Mouse (Mus musculus): ENCODE results near the gene Kcnn3. TPM values are rescaled to one million over a fixed set of nuclear protein-coding genes. Genes with fewer than 3 reads are reported as not detected.
A peak's percentile ranks its signal among the peaks of the same experiment; 100 is the strongest.

Gene Kcnn3
- polyA plus RNA-seq, 1 experiment: 13.8 TPM

- TF ChIP-seq POLR2A (IDR thresholded peaks at IDR 0.05; ENCODE audit: borderline replicate concordance, extremely low read depth, insufficient read depth, insufficient read length, poor library complexity, severe bottlenecking) (no peak), CTCF (IDR thresholded peaks at IDR 0.05; ENCODE audit: borderline replicate concordance, extremely low read depth, insufficient read depth, insufficient read length) (no peak)
- peak; percentile 92 for DNase-seq (ENCODE audit: low read depth)
These were observed 127.4 kb downstream of the Kcnn3 start for GRCm38 (mm10) chr3:89647268-89647874.

- no peak for DNase-seq (ENCODE audit: low read depth)
- TF ChIP-seq CTCF (IDR thresholded peaks at IDR 0.05; ENCODE audit: borderline replicate concordance, extremely low read depth, insufficient read depth, insufficient read length) (no peak), POLR2A (IDR thresholded peaks at IDR 0.05; ENCODE audit: borderline replicate concordance, extremely low read depth, insufficient read depth, insufficient read length, poor library complexity, severe bottlenecking) (no peak)
These were observed 129.9 kb downstream of the Kcnn3 start for GRCm38 (mm10) chr3:89649890-89650289.

GRCm38 (mm10) chr3:89653231-89653954 is 133.4 kb downstream of the Kcnn3 start:
- TF ChIP-seq CTCF (IDR thresholded peaks at IDR 0.05; ENCODE audit: borderline replicate concordance, extremely low read depth, insufficient read depth, insufficient read length) (no peak), POLR2A (IDR thresholded peaks at IDR 0.05; ENCODE audit: borderline replicate concordance, extremely low read depth, insufficient read depth, insufficient read length, poor library complexity, severe bottlenecking) (no peak)
- peak; percentile 85 for DNase-seq (ENCODE audit: low read depth)

GRCm38 (mm10) chr3:89657092-89657491 is 137.1 kb downstream of the Kcnn3 start:
- TF ChIP-seq POLR2A (IDR thresholded peaks at IDR 0.05; ENCODE audit: borderline replicate concordance, extremely low read depth, insufficient read depth, insufficient read length, poor library complexity, severe bottlenecking): no peak
- TF ChIP-seq CTCF (IDR thresholded peaks at IDR 0.05; ENCODE audit: borderline replicate concordance, extremely low read depth, insufficient read depth, insufficient read length): no peak
- no peak for DNase-seq (ENCODE audit: low read depth)

- DNase-seq (ENCODE audit: low read depth): no peak
- no peak for TF ChIP-seq POLR2A (IDR thresholded peaks at IDR 0.05; ENCODE audit: borderline replicate concordance, extremely low read depth, insufficient read depth, insufficient read length, poor library complexity, severe bottlenecking)
- no peak for TF ChIP-seq CTCF (IDR thresholded peaks at IDR 0.05; ENCODE audit: borderline replicate concordance, extremely low read depth, insufficient read depth, insufficient read length)
These were observed 138.5 kb downstream of the Kcnn3 start for GRCm38 (mm10) chr3:89658457-89658856.

- DNase-seq (ENCODE audit: low read depth): peak; percentile 87
- TF ChIP-seq CTCF (IDR thresholded peaks at IDR 0.05; ENCODE audit: borderline replicate concordance, extremely low read depth, insufficient read depth, insufficient read length): no peak
These were observed 140.1 kb downstream of the Kcnn3 start for GRCm38 (mm10) chr3:89659938-89660620.

- TF ChIP-seq POLR2A (IDR thresholded peaks at IDR 0.05; ENCODE audit: borderline replicate concordance, extremely low read depth, insufficient read depth, insufficient read length, poor library complexity, severe bottlenecking): no peak
- TF ChIP-seq CTCF (IDR thresholded peaks at IDR 0.05; ENCODE audit: borderline replicate concordance, extremely low read depth, insufficient read depth, insufficient read length): no peak
- no peak for DNase-seq (ENCODE audit: low read depth)
These were observed 144.8 kb downstream of the Kcnn3 start for GRCm38 (mm10) chr3:89664808-89665207.

GRCm38 (mm10) chr3:89667131-89667530 is 147.2 kb downstream of the Kcnn3 start:
- no peak for TF ChIP-seq POLR2A (IDR thresholded peaks at IDR 0.05; ENCODE audit: borderline replicate concordance, extremely low read depth, insufficient read depth, insufficient read length, poor library complexity, severe bottlenecking)
- TF ChIP-seq CTCF (IDR thresholded peaks at IDR 0.05; ENCODE audit: borderline replicate concordance, extremely low read depth, insufficient read depth, insufficient read length): no peak
- no peak for DNase-seq (ENCODE audit: low read depth)

- DNase-seq (ENCODE audit: low read depth): no peak
- TF ChIP-seq CTCF (IDR thresholded peaks at IDR 0.05; ENCODE audit: borderline replicate concordance, extremely low read depth, insufficient read depth, insufficient read length) (no peak), POLR2A (IDR thresholded peaks at IDR 0.05; ENCODE audit: borderline replicate concordance, extremely low read depth, insufficient read depth, insufficient read length, poor library complexity, severe bottlenecking) (no peak)
These were observed 151.4 kb downstream of the Kcnn3 start for GRCm38 (mm10) chr3:89671334-89671733.

GRCm38 (mm10) chr3:89672573-89673317 is 152.8 kb downstream of the Kcnn3 start:
- TF ChIP-seq CTCF (IDR thresholded peaks at IDR 0.05; ENCODE audit: borderline replicate concordance, extremely low read depth, insufficient read depth, insufficient read length) (no peak), POLR2A (IDR thresholded peaks at IDR 0.05; ENCODE audit: borderline replicate concordance, extremely low read depth, insufficient read depth, insufficient read length, poor library complexity, severe bottlenecking) (no peak)
- no peak for DNase-seq (ENCODE audit: low read depth)

- TF ChIP-seq POLR2A (IDR thresholded peaks at IDR 0.05; ENCODE audit: borderline replicate concordance, extremely low read depth, insufficient read depth, insufficient read length, poor library complexity, severe bottlenecking): no peak
- no peak for TF ChIP-seq CTCF (IDR thresholded peaks at IDR 0.05; ENCODE audit: borderline replicate concordance, extremely low read depth, insufficient read depth, insufficient read length)
- peak; percentile 79 for DNase-seq (ENCODE audit: low read depth)
These were observed 157.7 kb downstream of the Kcnn3 start for GRCm38 (mm10) chr3:89677617-89678016.
